Mouse (Mus musculus) fat pad, adult 2 months (tissue): ENCODE measurements around the gene Slc24a3.

Experiments
- DNase-seq: peaks from one replicate; pipeline ENCODE4 v3.0.0-alpha.2; 2011; ENCODE audit warnings: low read depth, low spot score; ENCODE audit errors: extremely low read depth

Gene Slc24a3

DNA sequence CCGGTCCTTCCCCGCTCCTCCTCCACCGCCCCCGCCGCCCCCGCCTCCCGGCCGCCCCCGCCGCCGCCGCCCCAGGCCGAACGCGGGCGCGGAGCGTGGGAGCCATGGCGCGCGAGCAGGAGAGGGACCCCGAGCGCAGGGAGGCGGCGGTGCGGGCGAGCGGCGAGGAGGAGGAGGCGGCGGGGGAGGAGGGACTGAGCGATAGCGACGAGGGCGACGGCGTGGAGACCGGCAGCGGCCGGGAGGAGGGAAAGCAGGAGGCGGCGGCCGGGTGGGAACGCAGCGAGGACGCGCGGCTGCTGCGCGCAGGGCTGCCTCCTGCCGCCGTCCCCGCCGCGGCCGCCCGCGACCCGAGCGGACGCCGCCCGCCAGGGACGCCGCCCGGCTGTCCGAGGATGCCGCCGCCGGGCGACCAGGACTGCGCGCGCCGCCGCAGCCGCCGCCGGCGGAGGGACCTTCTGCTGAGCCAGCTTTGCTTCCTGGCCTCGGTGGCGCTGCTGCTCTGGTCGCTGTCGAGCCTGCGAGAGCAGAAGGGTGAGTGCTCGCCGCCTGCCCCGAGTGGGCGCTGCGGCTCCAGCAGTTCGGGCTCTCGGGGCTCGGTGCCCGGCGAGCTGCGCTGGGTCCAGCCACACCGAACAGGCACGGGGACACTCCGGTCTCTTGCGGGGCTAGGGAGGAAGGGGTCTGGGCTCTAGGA, at the start of gene Slc24a3:
TSS of gene Slc24a3 (plus strand) at position 91 of the 697 bp plus-strand sequence.
- no peak for DNase-seq

GRCm38 (mm10) chr2:145117762-145118161, 49.8 kb upstream of the Slc24a3 start:
- no peak for DNase-seq

DNA sequence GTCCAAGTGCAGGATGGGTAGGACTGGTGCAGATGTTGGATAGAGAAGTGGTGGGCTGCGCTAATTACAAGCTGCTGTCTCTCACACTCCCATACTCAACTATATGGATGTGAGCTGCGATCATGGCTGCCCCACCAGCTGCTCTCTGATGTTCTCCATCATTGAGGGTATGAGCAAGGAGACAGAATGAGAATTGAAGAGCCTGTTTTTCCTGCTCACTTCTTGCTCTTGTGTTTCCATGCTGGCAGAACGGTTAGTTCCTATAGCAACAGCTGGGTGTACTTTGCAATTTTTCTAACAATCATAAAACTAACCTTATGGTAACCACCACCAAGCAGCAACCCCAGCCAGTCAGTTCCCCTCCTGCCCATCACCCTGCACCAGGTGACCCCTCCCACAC, 39.8 kb upstream of the Slc24a3 start:
- no peak for DNase-seq

DNA sequence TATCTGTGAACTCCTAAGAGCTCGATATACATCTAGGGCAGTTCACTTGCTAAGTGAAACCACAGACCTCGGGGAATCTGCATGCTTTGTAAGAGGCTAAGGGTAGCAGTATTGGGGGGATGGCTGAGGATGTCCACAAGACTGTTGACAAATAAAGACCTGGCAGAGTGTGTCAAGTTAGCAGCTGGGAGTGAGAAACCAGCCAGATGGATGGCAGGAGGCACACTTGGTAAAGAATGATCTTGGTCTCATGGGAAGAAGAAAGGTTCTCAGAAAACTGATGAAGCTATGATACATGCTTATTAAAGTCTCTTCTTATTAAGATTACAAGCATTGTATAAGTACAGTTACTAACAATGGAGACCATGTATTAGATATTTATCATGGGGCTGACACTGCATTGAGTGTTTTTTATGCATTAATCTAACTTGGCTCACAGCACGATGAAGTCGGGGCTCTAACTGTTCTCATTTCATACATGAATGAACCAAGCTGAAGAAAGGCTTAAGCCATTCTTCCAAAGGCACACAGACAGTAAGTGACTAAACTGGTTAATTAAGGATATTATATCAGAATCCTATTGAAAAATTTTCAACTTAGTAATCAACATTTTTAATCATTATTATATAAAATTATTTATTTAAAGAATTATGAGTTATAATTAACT, 30.8 kb upstream of the Slc24a3 start:
- DNase-seq, result no peak

DNA sequence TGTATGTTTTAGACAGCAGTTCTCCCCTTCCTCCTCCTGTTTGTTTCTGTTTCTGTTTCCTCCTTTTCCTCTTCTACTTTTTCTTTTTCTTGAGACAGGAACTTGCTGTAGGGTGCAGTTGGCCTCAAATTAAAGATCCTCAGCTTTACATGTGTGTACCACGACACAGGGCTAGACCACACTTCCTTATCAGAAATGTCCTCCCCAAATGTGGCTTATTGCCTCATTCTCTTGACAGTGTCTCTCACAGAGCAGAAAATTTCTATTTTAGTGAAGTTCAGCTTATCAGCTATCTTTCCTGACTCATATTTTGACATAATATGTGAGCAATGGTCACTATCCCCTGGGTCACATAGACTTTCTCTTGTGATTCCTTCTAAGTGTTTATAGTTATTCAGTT, 17.1 kb upstream of the Slc24a3 start:
- DNase-seq, result no peak

GRCm38 (mm10) chr2:145150821-145151220, 16.7 kb upstream of the Slc24a3 start:
- DNase-seq, result no peak

DNA sequence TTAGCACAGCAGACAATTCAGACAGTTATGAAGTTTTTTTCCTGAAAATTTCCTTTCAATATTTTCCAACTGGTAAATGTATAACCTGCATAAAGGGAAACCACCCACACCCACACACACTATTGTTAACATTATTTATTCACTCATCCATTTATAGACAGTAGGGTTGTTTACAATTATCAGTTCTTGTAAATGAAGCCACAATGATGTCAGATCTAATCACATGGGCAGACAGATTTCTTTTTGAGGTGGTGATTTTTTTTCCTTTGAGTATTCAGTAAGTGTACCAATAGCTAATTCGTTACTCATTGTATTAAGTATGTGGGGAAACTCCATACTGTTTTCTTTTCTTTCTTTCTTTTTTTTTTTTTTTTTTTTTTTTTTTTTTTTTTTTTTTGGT, 15.3 kb upstream of the Slc24a3 start:
- no peak for DNase-seq

GRCm38 (mm10) chr2:145158972-145159371, 8.6 kb upstream of the Slc24a3 start:
- no peak for DNase-seq

DNA sequence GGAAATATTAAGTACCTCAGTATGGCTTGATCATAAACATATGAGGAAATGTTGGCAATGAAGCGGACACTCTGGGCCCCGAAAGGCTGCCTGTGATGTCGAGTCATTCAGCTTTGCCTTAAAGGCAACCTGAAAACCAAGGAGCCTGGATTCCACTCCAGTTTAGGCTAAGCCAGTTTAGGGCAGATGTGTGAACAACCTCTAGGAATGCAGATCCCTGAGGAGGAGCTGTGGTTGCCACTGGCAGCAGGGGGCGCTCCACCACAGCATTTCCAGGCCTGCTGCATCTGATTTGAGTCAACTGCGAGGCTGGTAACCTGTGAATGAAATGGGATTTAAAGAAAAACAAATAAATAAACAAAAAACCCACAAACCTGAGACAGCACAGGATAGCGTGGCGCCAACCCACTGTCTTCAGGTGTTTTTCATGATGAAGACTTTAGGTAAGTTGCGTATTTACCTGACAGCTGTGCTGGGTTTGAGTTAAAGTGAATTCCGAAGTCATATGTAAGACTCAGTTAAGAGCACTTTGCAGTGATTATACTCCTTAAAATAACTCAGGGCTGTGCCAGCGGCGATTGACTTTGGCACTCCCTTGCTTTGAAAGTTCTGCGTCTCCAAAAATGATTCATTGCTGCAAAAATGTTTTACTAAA, 6.4 kb upstream of the Slc24a3 start:
- no peak for DNase-seq

- no peak for DNase-seq
Measured at GRCm38 (mm10) chr2:145164086-145164485, 3.5 kb upstream of the Slc24a3 start.

GRCm38 (mm10) chr2:145164562-145164961, 3.0 kb upstream of the Slc24a3 start:
- no peak for DNase-seq

GRCm38 (mm10) chr2:145165076-145165475, 2.5 kb upstream of the Slc24a3 start:
- DNase-seq, result no peak

DNA sequence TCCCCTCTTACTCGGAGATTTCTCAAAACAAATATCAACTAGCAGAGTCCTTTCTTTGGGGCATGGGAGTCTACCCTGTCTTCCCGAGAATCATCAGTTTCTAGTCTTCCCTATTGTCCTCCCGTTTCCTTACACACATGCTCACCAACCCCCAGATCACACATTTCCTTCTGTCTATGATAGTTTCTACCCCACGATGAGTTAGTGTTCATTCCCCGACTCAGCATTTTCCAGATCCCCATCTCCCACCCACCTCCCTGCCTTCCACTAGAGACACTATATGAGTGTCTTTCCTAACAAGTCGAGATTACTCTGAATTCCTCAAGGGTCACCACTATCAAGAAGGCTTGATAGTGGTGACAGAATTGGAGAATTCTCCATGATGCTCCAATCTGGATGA, 1.7 kb upstream of the Slc24a3 start:
- no peak for DNase-seq

GRCm38 (mm10) chr2:145167051-145167663, 397 bp upstream of the Slc24a3 start:
- no peak for DNase-seq

DNA sequence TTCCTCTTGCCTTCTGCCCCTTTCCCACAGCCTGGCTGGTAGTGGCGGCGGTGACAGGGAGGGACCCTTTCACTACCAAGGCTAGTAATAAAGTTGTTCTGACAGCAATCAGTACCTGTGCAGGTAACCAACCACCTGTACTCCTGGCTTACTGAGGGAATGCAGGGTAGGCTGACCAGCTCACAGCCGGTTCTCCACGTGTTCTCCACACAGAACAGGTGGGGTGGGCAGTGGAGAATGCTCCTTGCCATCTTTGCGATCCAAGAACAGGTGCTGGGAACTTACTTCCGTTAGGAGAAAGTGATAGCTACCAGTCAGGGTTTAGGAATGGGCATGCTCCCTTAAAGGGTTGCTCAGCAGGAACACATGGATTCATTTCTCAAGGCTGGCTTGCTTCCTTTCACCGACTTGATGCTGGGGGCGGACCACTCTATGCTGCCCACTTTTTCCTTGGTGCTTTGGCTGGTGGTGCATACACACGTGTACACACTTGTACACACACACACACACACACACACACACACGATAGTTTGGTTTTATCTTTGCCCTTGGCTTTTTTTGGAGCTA, 934 bp downstream of the Slc24a3 start:
- DNase-seq, result no peak

DNA sequence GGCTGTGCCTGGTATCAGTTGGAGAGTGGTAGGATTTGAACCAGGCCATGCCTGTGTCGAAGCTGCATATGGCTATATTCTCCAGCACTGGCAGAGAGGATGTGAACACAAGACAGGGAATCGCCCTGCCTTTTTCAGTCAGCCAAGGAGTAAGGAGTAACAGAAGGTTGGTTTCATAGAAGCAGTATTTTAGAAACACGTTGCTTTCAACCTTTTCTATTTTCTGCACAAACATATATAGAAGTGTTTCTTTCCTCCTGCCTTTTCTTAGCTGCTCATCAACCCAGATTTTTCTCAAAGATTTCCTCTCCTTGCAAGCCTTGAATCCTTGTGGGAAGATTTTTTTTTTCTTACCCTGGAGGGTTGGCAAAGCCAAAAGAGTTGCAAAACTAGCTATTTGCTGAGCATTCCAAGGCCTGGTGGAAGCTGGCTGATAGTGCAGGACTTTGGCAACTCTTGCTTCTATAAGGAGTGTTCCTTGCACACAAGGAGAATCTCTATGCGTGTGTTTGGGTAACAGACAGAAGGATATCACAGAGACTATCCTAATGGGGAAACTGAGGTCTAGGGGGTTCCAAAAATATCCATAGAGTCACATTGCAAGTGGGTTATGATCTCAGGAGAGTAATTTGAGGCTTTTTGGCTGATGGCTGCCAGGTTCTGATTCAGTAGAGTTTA, 5.6 kb downstream of the Slc24a3 start:
- DNase-seq, result peak; percentile 8

DNA sequence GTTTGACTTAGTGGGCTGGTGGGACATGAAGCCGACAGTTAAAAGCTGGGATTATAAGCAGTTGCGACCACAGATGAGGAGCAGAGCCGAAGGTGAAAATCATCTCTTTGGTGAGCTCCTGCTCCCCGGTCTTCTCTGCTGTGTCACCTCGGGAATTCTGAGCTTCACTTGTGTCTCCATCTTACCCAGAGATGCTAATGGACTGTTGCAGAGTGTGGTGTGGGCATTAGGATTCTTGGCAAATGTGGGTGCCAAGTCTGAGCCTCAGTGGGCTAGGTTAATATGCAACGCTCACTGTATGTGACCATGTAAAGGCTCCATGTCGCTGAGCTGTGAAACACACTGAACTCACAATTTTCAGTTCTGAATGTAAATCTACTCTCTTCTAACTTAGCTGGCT, 7.5 kb downstream of the Slc24a3 start:
- DNase-seq, result no peak

DNA sequence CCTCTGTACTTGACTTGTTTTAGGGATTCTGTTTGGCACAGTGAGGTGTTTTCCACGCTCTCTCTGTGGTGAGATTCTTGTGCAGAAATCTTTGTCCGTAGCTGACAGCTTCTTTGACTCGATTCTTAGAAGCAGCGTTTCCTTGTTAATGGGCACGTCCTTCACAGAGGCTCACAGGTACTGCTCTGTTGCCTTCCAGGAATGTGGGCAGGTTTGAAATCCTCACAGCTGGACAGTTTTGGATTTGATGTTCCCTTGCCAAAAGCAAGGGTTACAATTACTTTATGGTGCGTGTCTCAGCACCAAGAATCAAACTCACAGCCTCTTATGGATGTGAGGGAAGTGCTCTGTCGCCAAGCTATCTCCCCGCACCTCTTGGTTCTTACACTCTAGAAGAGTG, 14.9 kb downstream of the Slc24a3 start:
- DNase-seq, result no peak

GRCm38 (mm10) chr2:145188828-145189227, 21.3 kb downstream of the Slc24a3 start:
- DNase-seq, result no peak

DNA sequence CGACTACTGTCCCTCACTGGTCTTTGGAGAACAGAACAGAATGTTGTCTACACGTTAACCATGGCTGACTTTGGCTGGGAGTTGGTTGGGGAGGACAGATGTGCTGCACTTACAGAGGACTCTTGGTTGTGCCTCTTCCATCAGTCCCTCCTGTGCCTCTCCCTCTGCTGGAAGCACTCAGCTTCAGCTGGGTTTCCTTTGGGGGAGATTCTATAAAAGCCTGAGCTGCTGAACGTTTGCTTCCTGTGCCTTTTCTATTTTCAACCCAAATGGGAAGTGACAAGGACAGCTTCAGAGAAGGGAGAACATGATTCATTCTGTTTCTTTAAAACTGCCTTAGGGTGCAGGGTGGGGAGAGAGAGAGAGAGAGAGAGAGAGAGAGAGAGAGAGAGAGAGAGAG, 28.5 kb downstream of the Slc24a3 start:
- no peak for DNase-seq

GRCm38 (mm10) chr2:145196501-145197042, 29.0 kb downstream of the Slc24a3 start:
- no peak for DNase-seq
